Mouse (Mus musculus): ENCODE results near the gene Colq. TPM values are rescaled to one million over a fixed set of nuclear protein-coding genes. Genes with fewer than 3 reads are reported as not detected.

Gene Colq
- polyA plus RNA-seq, 1 experiment from 2014 or later: not detected

DNA sequence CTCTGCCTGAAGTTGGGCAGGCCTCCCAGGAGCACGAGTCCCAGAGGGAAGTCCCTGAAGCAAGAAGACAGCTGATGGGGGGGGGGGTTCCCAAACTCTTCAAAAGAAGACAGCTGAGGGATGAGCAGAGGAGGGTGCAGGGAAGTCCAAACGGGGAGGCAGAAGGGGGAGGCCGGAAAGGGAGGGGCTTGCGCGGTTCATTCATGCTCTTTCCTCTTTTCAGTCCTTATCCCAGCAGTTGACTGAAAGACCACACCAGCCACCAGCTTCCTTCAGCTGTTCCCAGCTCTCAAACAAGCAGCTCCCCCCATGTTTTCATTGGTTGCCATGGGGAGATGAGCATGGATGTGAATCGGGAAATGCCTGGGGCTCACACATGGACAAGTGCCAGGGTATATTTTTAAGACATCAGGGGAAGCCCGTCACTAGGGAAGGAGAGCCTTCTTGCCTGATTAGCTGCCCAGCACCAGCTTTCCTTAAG lies 22.0 kb downstream of the Colq start:
- ATAC-seq (ENCODE audit: low FRiP score, low TSS enrichment) (no peak), DNase-seq (peak; percentile 55)
- no peaks in the 10 kb centered on the region for H3K9me3 ChIP-seq (ENCODE audit: control insufficient read depth, low read length)
- H3K4me3 ChIP-seq (replicated peaks; ENCODE audit: low read depth, low read length): no peak overlapping the region
- no peaks in the 10 kb centered on the region for H3K4me1 ChIP-seq (ENCODE audit: control insufficient read depth, insufficient read depth, low read length)
- H3K9ac ChIP-seq (replicated peaks; ENCODE audit: low read length): no peak overlapping the region
- no peak overlapping the region for H3K27ac ChIP-seq (replicated peaks; ENCODE audit: low read depth, low read length)
- no peaks in the 10 kb centered on the region for H3K36me3 ChIP-seq (ENCODE audit: control insufficient read depth, insufficient read depth, low read length)
- 66% methylated on average over 7 of the region's 7 CpGs for WGBS
- no peaks in the 10 kb centered on the region for H3K27me3 ChIP-seq (ENCODE audit: control insufficient read depth, insufficient read depth, low read length)
- no peak overlapping the region for H3K4me2 ChIP-seq (ENCODE audit: low read length)

DNA sequence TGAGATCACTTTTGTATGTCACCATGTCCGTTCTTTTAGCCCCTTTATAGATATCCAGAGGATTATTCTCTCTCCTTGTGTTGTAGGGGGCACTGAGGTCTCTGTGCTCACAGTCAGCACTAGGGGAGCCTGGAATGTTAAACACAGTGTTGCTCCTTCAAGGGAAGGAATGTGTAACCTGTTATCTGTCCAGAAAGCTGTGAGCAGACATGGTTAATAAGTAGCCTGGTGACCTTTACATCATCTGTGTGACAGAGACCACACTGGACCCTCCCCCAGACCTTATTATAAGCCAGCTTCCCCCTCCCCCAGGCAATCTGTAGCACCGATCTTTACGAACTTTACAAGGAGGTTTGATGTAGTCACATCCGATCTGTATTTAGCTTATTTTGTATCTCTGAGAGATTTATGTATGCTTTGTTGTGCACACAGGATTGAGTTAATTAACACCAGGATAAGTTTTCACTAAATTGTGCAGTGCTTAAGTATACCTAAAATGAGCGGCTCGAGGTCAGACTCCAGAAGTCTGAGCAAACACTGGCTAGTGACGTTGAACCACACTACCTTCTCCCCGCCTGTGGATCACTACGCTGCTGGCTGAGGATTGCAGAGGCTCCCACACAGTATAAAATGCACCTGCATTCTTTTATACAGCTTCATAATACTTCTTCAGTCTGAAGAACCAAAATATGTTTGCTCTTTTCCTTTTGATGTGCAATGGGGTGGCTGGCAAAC lies 25.5 kb downstream of the Colq start:
- ATAC-seq (ENCODE audit: low FRiP score, low TSS enrichment): no peak
- Histone ChIP-seq H3K9ac (replicated peaks; ENCODE audit: low read length) (no peak overlapping the region), H3K4me2 (ENCODE audit: low read length) (no peak overlapping the region), H3K36me3 (ENCODE audit: control insufficient read depth, insufficient read depth, low read length) (no peaks in the 10 kb centered on the region), H3K9me3 (ENCODE audit: control insufficient read depth, low read length) (no peaks in the 10 kb centered on the region), H3K4me1 (ENCODE audit: control insufficient read depth, insufficient read depth, low read length) (no peaks in the 10 kb centered on the region), H3K27me3 (ENCODE audit: control insufficient read depth, insufficient read depth, low read length) (no peaks in the 10 kb centered on the region), H3K27ac (replicated peaks; ENCODE audit: low read depth, low read length) (no peak overlapping the region), H3K4me3 (replicated peaks; ENCODE audit: low read depth, low read length) (no peak overlapping the region)
- DNase-seq: no peak
- 85% methylated on average over 9 of the region's 9 CpGs for WGBS

DNA sequence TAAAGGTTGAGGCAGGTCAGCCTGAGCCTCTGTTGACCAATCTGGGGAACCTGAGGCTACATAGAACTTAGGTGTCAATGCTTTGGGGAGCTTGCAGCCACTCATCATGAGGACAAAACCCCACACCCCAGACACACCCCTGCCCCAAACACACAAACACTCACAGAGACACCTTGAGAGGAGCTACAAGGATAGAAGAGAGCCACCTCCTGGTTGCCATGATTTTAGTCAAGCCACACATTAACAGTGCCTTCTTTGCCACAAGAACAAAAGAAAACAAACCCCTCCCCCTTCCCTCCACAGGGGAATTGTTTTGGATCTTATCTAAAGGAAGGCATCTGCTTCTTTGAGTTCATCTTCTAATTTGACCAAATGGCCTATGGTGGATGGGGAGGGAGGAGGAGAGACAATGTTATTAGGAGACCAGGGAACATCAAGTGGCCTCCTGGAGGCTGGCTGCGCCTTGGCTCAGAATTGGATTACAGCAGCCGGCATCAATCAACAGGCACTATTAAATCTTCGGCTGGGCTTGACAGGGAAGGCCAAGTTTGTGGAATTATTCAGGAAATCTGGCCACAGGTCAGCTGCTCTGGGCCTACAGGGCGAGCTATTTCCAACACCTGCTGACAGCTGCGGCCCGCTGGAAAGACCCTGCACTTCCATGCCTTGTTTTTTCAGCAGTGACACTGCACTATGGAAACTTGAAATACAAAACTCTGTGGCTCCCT lies 26.5 kb downstream of the Colq start:
- Histone ChIP-seq H3K4me3 (replicated peaks; ENCODE audit: low read depth, low read length) (no peak overlapping the region), H3K27ac (replicated peaks; ENCODE audit: low read depth, low read length) (no peak overlapping the region), H3K36me3 (ENCODE audit: control insufficient read depth, insufficient read depth, low read length) (no peaks in the 10 kb centered on the region), H3K9ac (replicated peaks; ENCODE audit: low read length) (no peak overlapping the region), H3K27me3 (ENCODE audit: control insufficient read depth, insufficient read depth, low read length) (no peaks in the 10 kb centered on the region), H3K4me1 (ENCODE audit: control insufficient read depth, insufficient read depth, low read length) (no peaks in the 10 kb centered on the region), H3K9me3 (ENCODE audit: control insufficient read depth, low read length) (no peaks in the 10 kb centered on the region), H3K4me2 (ENCODE audit: low read length) (no peak overlapping the region)
- no peak for DNase-seq
- ATAC-seq (ENCODE audit: low FRiP score, low TSS enrichment): no peak
- WGBS: 39% methylated on average over 6 of the region's 6 CpGs

DNA sequence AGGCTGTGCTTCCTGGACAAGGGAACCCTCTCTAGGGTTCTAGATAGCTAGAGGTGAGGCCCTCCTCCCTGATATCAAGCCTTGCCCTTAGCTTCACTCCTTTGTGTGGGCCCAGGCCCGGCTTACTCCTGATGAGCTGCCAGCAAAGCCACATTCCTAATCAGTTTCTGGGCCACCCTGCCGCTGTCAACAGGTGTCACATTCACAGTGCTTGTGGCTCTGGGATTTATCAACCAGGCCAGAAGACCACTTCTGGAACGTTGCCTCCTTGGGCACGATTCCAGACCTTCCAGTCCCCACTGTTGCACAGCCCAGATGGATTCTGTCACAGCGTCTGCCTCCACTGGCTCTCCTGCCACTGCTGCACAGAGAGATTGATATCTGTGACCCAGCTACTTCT lies 30.3 kb downstream of the Colq start:
- Histone ChIP-seq H3K36me3 (ENCODE audit: control insufficient read depth, insufficient read depth, low read length) (no peaks in the 10 kb centered on the region), H3K9me3 (ENCODE audit: control insufficient read depth, low read length) (no peaks in the 10 kb centered on the region), H3K4me1 (ENCODE audit: control insufficient read depth, insufficient read depth, low read length) (no peaks in the 10 kb centered on the region), H3K4me2 (ENCODE audit: low read length) (no peak overlapping the region), H3K9ac (replicated peaks; ENCODE audit: low read length) (no peak overlapping the region), H3K27me3 (ENCODE audit: control insufficient read depth, insufficient read depth, low read length) (no peaks in the 10 kb centered on the region), H3K4me3 (replicated peaks; ENCODE audit: low read depth, low read length) (no peak overlapping the region), H3K27ac (replicated peaks; ENCODE audit: low read depth, low read length) (no peak overlapping the region)
- ATAC-seq (ENCODE audit: low FRiP score, low TSS enrichment): no peak
- 74% methylated on average over 5 of the region's 5 CpGs for WGBS
- peak; percentile 12 for DNase-seq

DNA sequence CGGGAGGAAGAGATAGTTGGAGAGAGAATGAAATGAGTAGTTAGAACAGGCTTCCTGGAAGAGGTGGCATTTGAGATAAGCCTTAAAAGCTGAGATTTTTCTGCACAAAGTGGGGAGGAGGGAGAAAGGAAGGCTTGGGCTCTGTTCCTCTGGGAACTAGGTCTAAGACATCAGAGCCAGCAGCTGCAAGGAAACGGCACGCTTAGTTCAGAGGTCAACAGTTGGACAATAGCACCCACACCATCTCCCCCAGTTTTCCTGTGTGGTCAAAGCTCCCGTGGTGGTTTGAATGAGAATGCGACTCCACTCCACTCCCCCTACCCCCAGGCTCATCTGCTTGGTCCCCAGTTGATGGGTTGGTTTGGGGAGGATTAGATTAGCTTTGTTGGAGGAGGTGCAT lies 31.9 kb downstream of the Colq start:
- Histone ChIP-seq H3K27ac (replicated peaks; ENCODE audit: low read depth, low read length) (no peak overlapping the region), H3K4me2 (ENCODE audit: low read length) (no peak overlapping the region), H3K27me3 (ENCODE audit: control insufficient read depth, insufficient read depth, low read length) (no peaks in the 10 kb centered on the region), H3K4me1 (ENCODE audit: control insufficient read depth, insufficient read depth, low read length) (no peaks in the 10 kb centered on the region), H3K9me3 (ENCODE audit: control insufficient read depth, low read length) (no peaks in the 10 kb centered on the region), H3K9ac (replicated peaks; ENCODE audit: low read length) (no peak overlapping the region), H3K36me3 (ENCODE audit: control insufficient read depth, insufficient read depth, low read length) (no peaks in the 10 kb centered on the region), H3K4me3 (replicated peaks; ENCODE audit: low read depth, low read length) (no peak overlapping the region)
- no peak for DNase-seq
- ATAC-seq (ENCODE audit: low FRiP score, low TSS enrichment): no peak
- 60% methylated on average over 5 of the region's 5 CpGs for WGBS

DNA sequence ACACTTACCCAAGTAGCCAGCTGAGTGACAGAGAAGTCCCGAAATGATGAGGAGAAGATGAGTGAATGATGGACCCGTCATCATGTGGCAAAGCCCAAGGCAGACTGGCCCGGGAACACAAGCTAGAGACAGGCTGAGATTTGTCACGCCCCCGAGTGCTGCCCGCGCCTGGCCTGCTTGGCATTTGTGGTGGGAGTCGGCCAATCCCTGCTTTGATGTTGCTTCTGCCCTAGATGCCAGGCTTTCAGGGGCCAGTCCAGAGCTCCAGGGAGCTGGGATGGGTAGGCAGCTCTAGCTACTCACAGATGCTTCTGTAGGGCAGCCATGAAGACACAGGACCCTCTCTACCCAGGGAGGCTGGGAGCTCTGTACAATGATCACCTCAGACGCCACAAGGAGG lies 33.4 kb downstream of the Colq start:
- Histone ChIP-seq H3K9ac (replicated peaks; ENCODE audit: low read length) (no peak overlapping the region), H3K27ac (replicated peaks; ENCODE audit: low read depth, low read length) (no peak overlapping the region), H3K27me3 (ENCODE audit: control insufficient read depth, insufficient read depth, low read length) (no peaks in the 10 kb centered on the region), H3K4me1 (ENCODE audit: control insufficient read depth, insufficient read depth, low read length) (no peaks in the 10 kb centered on the region), H3K9me3 (ENCODE audit: control insufficient read depth, low read length) (no peaks in the 10 kb centered on the region), H3K36me3 (ENCODE audit: control insufficient read depth, insufficient read depth, low read length) (no peaks in the 10 kb centered on the region), H3K4me2 (ENCODE audit: low read length) (no peak overlapping the region), H3K4me3 (replicated peaks; ENCODE audit: low read depth, low read length) (no peak overlapping the region)
- ATAC-seq (ENCODE audit: low FRiP score, low TSS enrichment): no peak
- DNase-seq: no peak
- 81% methylated on average over 9 of the region's 9 CpGs for WGBS

DNA sequence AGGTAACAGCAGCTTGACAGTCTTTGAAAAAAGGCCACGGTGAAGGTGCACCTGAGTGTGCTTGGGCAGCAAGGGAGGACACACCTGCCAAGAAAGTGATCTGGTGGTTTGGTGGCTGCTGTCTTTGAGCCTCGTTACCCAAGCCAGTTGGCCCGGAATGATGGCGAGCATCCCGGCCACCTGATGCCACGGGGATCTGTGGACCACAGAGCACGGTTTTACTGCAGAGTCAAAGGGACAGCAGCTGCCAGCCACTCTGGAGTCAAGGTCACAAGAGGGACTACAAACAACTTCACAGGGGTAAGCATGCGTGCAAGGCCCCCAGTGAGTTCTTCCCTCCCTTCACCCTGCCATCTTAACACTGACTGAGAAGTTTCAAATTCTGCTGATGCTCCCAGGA lies 33.9 kb downstream of the Colq start:
- no peak for ATAC-seq (ENCODE audit: low FRiP score, low TSS enrichment)
- no peaks in the 10 kb centered on the region for H3K4me1 ChIP-seq (ENCODE audit: control insufficient read depth, insufficient read depth, low read length)
- no peak overlapping the region for H3K9ac ChIP-seq (replicated peaks; ENCODE audit: low read length)
- no peak for DNase-seq
- 85% methylated on average over 8 of the region's 8 CpGs for WGBS
- no peak overlapping the region for H3K4me3 ChIP-seq (replicated peaks; ENCODE audit: low read depth, low read length)
- no peaks in the 10 kb centered on the region for H3K36me3 ChIP-seq (ENCODE audit: control insufficient read depth, insufficient read depth, low read length)
- H3K4me2 ChIP-seq (ENCODE audit: low read length): no peak overlapping the region
- H3K27me3 ChIP-seq (ENCODE audit: control insufficient read depth, insufficient read depth, low read length): no peaks in the 10 kb centered on the region
- H3K27ac ChIP-seq (replicated peaks; ENCODE audit: low read depth, low read length): no peak overlapping the region
- no peaks in the 10 kb centered on the region for H3K9me3 ChIP-seq (ENCODE audit: control insufficient read depth, low read length)

DNA sequence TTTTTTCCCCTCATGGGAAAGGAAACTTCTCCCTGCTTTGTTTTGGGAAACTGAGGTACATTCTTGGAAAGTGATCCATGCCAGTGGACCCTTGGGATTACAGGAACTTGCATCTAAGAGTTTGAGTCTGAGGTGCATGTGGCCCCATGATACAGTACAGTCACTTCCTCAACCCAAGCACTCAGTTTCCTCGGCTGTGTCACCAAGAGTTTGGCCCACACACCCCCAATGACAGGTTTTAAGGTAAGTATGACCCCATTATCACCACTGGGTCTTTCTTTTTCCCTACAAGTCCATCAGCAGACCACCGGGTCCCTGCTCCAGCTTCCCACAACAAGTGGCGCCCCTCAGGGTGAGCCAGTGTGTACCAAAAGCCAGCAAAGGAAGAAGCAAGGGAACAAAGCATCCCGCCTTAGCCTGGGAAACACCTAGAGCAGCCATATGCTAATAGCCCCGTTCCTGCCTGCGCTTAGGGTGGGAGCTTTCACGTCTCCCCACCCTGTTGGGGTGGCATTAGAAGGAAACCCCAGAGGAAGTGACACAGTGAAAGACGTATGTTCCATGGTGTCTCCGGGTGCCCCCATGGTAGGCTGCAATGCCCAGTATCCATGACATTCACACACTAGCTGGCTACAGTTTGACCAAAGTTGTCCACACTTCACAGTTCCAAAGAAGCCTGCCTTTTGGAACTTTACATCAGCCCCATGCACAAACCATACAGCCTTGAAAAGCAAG lies 34.5 kb downstream of the Colq start:
- Histone ChIP-seq H3K36me3 (ENCODE audit: control insufficient read depth, insufficient read depth, low read length) (no peaks in the 10 kb centered on the region), H3K9me3 (ENCODE audit: control insufficient read depth, low read length) (no peaks in the 10 kb centered on the region), H3K27ac (replicated peaks; ENCODE audit: low read depth, low read length) (no peak overlapping the region), H3K4me1 (ENCODE audit: control insufficient read depth, insufficient read depth, low read length) (no peaks in the 10 kb centered on the region), H3K4me2 (ENCODE audit: low read length) (no peak overlapping the region), H3K27me3 (ENCODE audit: control insufficient read depth, insufficient read depth, low read length) (no peaks in the 10 kb centered on the region), H3K4me3 (replicated peaks; ENCODE audit: low read depth, low read length) (no peak overlapping the region), H3K9ac (replicated peaks; ENCODE audit: low read length) (no peak overlapping the region)
- DNase-seq: no peak
- ATAC-seq (ENCODE audit: low FRiP score, low TSS enrichment): no peak
- 78% methylated on average over 9 of the region's 9 CpGs for WGBS
